Mouse (Mus musculus): ENCODE measurements around the gene Rftn1. TPM values are rescaled to one million over a fixed set of nuclear protein-coding genes. Genes with fewer than 3 reads are reported as not detected.
"Not testable (repeated sequence)": the region's sequence is repeated elsewhere in the genome, so short reads cannot be mapped to it uniquely, and the experiment has no call there.

The Rftn1 gene
- polyA plus RNA-seq, 1 experiment from 2014 or later = 9.7 TPM

DNA sequence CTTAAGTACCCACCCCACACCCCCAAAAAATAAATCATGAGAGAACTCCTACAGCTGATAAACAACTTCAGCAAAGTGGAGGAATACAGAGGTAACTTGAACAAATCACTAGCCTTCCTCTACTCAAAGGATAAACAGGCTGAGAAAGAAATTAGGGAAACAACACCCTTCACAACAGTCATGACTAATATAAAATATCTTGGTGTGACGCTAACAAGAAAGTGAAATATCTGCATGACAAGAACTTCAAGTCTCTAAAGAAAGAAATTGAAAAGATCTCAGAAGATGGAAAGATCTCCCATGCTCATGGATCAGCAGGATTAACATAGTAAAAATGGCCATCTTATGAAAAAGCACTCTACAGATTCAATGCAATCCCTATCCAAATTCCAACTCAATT is 15.8 kb upstream of the Rftn1 start:
- not testable (repeated sequence) for H3K4me3 ChIP-seq (ENCODE audit: low read depth, low read length); H3K27me3 ChIP-seq (replicated peaks; ENCODE audit: control insufficient read depth, insufficient read depth, low read length); H3K36me3 ChIP-seq (ENCODE audit: control insufficient read depth, insufficient read depth, low read length); ATAC-seq (replicated peaks; ENCODE audit: low FRiP score, low TSS enrichment, low read depth); H3K4me1 ChIP-seq (replicated peaks; ENCODE audit: control insufficient read depth, insufficient read depth, low read length); DNase-seq (ENCODE audit: low spot score); H3K9me3 ChIP-seq (ENCODE audit: control insufficient read depth, low read length); H3K27ac ChIP-seq (ENCODE audit: low read depth); H3K4me2 ChIP-seq (ENCODE audit: low read length); H3K9ac ChIP-seq (ENCODE audit: low read length)
- WGBS = 94% methylated on average over 1 of the region's 1 CpGs

- WGBS = 88% methylated on average over 2 of the region's 2 CpGs
- H3K9me3 ChIP-seq (ENCODE audit: control insufficient read depth, low read length) = not testable (repeated sequence)
Measured at GRCm38 (mm10) chr17:50205840-50206239, 15.4 kb upstream of the Rftn1 start.

DNA sequence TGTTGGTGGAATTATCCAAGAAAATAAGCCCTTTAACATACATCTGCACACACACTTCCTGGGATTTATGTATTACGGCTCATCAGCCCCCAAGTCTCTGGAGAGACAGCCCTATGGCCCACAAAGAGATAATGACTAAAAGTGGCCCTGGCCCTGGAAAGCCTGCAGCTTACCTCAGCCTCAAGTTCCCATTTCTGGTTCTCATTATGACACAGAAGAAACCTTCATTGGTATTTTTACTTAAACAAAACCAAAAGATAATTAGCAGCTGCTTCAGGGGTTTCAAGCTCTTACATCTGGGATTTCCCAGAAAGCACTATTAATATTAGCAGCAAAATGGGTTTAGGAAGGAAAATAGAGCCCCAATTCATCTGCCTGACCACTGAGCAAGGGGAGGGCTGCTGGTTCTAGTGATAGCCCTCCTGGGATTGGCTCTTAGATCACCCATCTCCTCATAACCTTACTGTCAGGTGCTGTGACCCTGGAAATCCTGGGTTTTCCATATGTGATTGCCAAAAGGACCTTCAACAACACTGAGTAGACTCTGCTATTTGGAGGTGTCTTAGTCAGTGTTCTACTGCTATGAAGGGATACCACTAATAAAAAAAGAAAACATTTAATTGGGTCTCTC is 14.8 kb upstream of the Rftn1 start:
- Histone ChIP-seq H3K36me3 (ENCODE audit: control insufficient read depth, insufficient read depth, low read length) (no peaks in the 10 kb centered on the region), H3K27ac (ENCODE audit: low read depth) (no peak overlapping the region), H3K4me3 (ENCODE audit: low read depth, low read length) (no peak overlapping the region), H3K9me3 (ENCODE audit: control insufficient read depth, low read length) (no peaks in the 10 kb centered on the region), H3K4me2 (ENCODE audit: low read length) (no peak overlapping the region), H3K4me1 (replicated peaks; ENCODE audit: control insufficient read depth, insufficient read depth, low read length) (no peaks in the 10 kb centered on the region), H3K9ac (ENCODE audit: low read length) (no peak overlapping the region), H3K27me3 (replicated peaks; ENCODE audit: control insufficient read depth, insufficient read depth, low read length) (no peaks in the 10 kb centered on the region)
- ATAC-seq (replicated peaks; ENCODE audit: low FRiP score, low TSS enrichment, low read depth) (no peak), DNase-seq (ENCODE audit: low spot score) (no peak)
- 85% methylated on average over 1 of the region's 1 CpGs for WGBS

More at GRCm38 (mm10) chr17:50205840-50206239, 15.4 kb upstream of the Rftn1 start:
- not testable (repeated sequence) for DNase-seq (ENCODE audit: low spot score); ATAC-seq (replicated peaks; ENCODE audit: low FRiP score, low TSS enrichment, low read depth); H3K4me2 ChIP-seq (ENCODE audit: low read length); H3K4me1 ChIP-seq (replicated peaks; ENCODE audit: control insufficient read depth, insufficient read depth, low read length); H3K27me3 ChIP-seq (replicated peaks; ENCODE audit: control insufficient read depth, insufficient read depth, low read length); H3K4me3 ChIP-seq (ENCODE audit: low read depth, low read length); H3K9ac ChIP-seq (ENCODE audit: low read length); H3K27ac ChIP-seq (ENCODE audit: low read depth); H3K36me3 ChIP-seq (ENCODE audit: control insufficient read depth, insufficient read depth, low read length)

DNA sequence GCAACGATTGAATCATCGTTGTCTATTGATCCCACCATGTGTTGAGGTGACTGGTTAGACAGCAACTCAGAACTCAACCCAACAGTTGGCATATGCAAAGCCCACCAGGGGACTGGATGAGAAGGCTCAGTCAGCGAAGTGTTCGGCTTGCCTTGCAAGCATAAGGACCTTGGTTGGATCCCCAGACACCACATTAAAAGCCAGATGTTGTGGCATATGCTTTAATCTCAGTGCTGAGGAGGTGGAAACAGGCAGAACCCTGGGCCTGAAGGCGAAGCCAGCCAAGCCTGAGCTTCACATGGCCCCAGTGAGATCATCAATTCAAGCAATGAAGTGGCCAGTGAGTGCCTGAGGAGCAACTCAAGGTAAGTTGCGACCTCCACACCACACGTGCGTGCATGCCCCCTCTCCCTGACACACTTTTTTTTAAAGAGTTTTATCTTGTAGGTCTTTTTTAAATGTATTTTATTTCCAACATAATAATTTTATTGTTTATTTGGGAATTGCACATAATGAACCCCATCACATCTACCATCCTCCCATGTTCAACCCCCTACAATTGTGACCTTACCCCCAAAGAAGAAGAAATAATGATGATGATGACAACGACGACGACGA is 11.5 kb upstream of the Rftn1 start:
- no peak overlapping the region for H3K9ac ChIP-seq (ENCODE audit: low read length)
- no peaks in the 10 kb centered on the region for H3K27me3 ChIP-seq (replicated peaks; ENCODE audit: control insufficient read depth, insufficient read depth, low read length)
- no peak overlapping the region for H3K4me2 ChIP-seq (ENCODE audit: low read length)
- H3K36me3 ChIP-seq (ENCODE audit: control insufficient read depth, insufficient read depth, low read length) = no peaks in the 10 kb centered on the region
- no peak overlapping the region for H3K27ac ChIP-seq (ENCODE audit: low read depth)
- ATAC-seq (replicated peaks; ENCODE audit: low FRiP score, low TSS enrichment, low read depth) = no peak
- no peak overlapping the region for H3K4me3 ChIP-seq (ENCODE audit: low read depth, low read length)
- H3K4me1 ChIP-seq (replicated peaks; ENCODE audit: control insufficient read depth, insufficient read depth, low read length) = no peaks in the 10 kb centered on the region
- WGBS = 94% methylated on average over 12 of the region's 12 CpGs
- no peaks in the 10 kb centered on the region for H3K9me3 ChIP-seq (ENCODE audit: control insufficient read depth, low read length)
- DNase-seq (ENCODE audit: low spot score) = no peak

GRCm38 (mm10) chr17:50199075-50199850 is 8.8 kb upstream of the Rftn1 start:
- WGBS = 88% methylated on average over 8 of the region's 8 CpGs
- H3K27ac ChIP-seq (ENCODE audit: low read depth) = no peak overlapping the region

DNA sequence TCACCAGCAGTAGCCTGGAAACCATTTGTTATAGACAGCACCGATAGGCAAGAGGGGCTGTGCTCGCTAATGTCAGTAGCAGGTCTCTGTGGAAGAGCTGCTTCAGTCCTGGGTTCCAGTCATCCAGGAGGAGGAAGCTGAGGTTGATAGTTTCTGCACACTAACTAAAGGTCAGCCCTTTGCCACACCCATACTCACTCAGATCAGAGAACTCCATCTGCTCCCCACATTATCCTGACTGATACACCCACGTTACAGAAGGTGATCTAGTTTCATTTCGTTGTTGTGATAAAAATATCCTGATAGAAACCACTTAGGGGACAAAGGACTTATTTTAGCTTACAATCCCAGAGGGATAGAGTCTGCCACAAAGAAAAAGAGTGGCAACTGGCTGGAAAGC is 7.1 kb upstream of the Rftn1 start:
- no peak overlapping the region for H3K27ac ChIP-seq (ENCODE audit: low read depth)
- no peaks in the 10 kb centered on the region for H3K36me3 ChIP-seq (ENCODE audit: control insufficient read depth, insufficient read depth, low read length)
- peaks cover 4% of the 10 kb centered on the region; the same call in 1 of the 2 replicates for H3K27me3 ChIP-seq (replicated peaks; ENCODE audit: control insufficient read depth, insufficient read depth, low read length)
- H3K9ac ChIP-seq (ENCODE audit: low read length) = no peak overlapping the region
- DNase-seq (ENCODE audit: low spot score) (no peak), ATAC-seq (replicated peaks; ENCODE audit: low FRiP score, low TSS enrichment, low read depth) (no peak)
- H3K4me2 ChIP-seq (ENCODE audit: low read length) = no peak overlapping the region
- no peaks in the 10 kb centered on the region for H3K9me3 ChIP-seq (ENCODE audit: control insufficient read depth, low read length)
- H3K4me3 ChIP-seq (ENCODE audit: low read depth, low read length) = no peak overlapping the region
- no peaks in the 10 kb centered on the region for H3K4me1 ChIP-seq (replicated peaks; ENCODE audit: control insufficient read depth, insufficient read depth, low read length)
- 88% methylated on average over 4 of the region's 4 CpGs for WGBS

More at GRCm38 (mm10) chr17:50199075-50199850, 8.8 kb upstream of the Rftn1 start:
- Histone ChIP-seq H3K4me1 (replicated peaks; ENCODE audit: control insufficient read depth, insufficient read depth, low read length) (no peaks in the 10 kb centered on the region), H3K9me3 (ENCODE audit: control insufficient read depth, low read length) (no peaks in the 10 kb centered on the region), H3K4me3 (ENCODE audit: low read depth, low read length) (no peak overlapping the region), H3K27me3 (replicated peaks; ENCODE audit: control insufficient read depth, insufficient read depth, low read length) (no peaks in the 10 kb centered on the region), H3K36me3 (ENCODE audit: control insufficient read depth, insufficient read depth, low read length) (no peaks in the 10 kb centered on the region), H3K4me2 (ENCODE audit: low read length) (no peak overlapping the region), H3K9ac (ENCODE audit: low read length) (no peak overlapping the region)
- DNase-seq (ENCODE audit: low spot score) (no peak), ATAC-seq (replicated peaks; ENCODE audit: low FRiP score, low TSS enrichment, low read depth) (no peak)

GRCm38 (mm10) chr17:50196005-50196672 is 5.7 kb upstream of the Rftn1 start:
- Histone ChIP-seq H3K4me3 (ENCODE audit: low read depth, low read length) (no peak overlapping the region), H3K4me1 (replicated peaks; ENCODE audit: control insufficient read depth, insufficient read depth, low read length) (no peaks in the 10 kb centered on the region), H3K9me3 (ENCODE audit: control insufficient read depth, low read length) (no peaks in the 10 kb centered on the region), H3K27me3 (replicated peaks; ENCODE audit: control insufficient read depth, insufficient read depth, low read length) (peaks cover 15% of the 10 kb centered on the region), H3K9ac (ENCODE audit: low read length) (no peak overlapping the region), H3K27ac (ENCODE audit: low read depth) (no peak overlapping the region), H3K36me3 (ENCODE audit: control insufficient read depth, insufficient read depth, low read length) (no peaks in the 10 kb centered on the region), H3K4me2 (ENCODE audit: low read length) (no peak overlapping the region)
- ATAC-seq (replicated peaks; ENCODE audit: low FRiP score, low TSS enrichment, low read depth) (no peak), DNase-seq (ENCODE audit: low spot score) (no peak)
- WGBS = 28% methylated on average over 10 of the region's 10 CpGs

GRCm38 (mm10) chr17:50195399-50195798 is 4.9 kb upstream of the Rftn1 start:
- 96% methylated on average over 7 of the region's 7 CpGs for WGBS
- H3K27me3 ChIP-seq (replicated peaks; ENCODE audit: control insufficient read depth, insufficient read depth, low read length) = peaks cover 22% of the 10 kb centered on the region
- H3K4me3 ChIP-seq (ENCODE audit: low read depth, low read length) = no peak overlapping the region
- H3K9me3 ChIP-seq (ENCODE audit: control insufficient read depth, low read length) = no peaks in the 10 kb centered on the region
- no peak overlapping the region for H3K9ac ChIP-seq (ENCODE audit: low read length)
- no peak overlapping the region for H3K4me2 ChIP-seq (ENCODE audit: low read length)
- DNase-seq (ENCODE audit: low spot score) = no peak
- no peaks in the 10 kb centered on the region for H3K36me3 ChIP-seq (ENCODE audit: control insufficient read depth, insufficient read depth, low read length)
- H3K27ac ChIP-seq (ENCODE audit: low read depth) = no peak overlapping the region
- no peaks in the 10 kb centered on the region for H3K4me1 ChIP-seq (replicated peaks; ENCODE audit: control insufficient read depth, insufficient read depth, low read length)
- no peak for ATAC-seq (replicated peaks; ENCODE audit: low FRiP score, low TSS enrichment, low read depth)

All from intestine, embryonic 14.5 days (tissue).